Mouse (Mus musculus) lung, embryonic 16.5 days (tissue): Measurements from ENCODE around the gene Sox11. TPM values are rescaled to one million over a fixed set of nuclear protein-coding genes. Genes with fewer than 3 reads are reported as not detected.
A peak's percentile ranks its signal among the peaks of the same experiment; 100 is the strongest.

Experiments used
- ATAC-seq: fragments of 200-750 bp; cut with Nextera tagmentation; 2 replicates; pipeline ENCODE4 v1.8.0; 2017; ENCODE audit warnings: low read depth, mild to moderate bottlenecking, moderate library complexity
- H3K27ac ChIP-seq: fragments of 300-500 bp; sonication (generic); 2 replicates; pipeline ENCODE4 v1.5.1; 2014; ENCODE audit warnings: mild to moderate bottlenecking, control low read depth, low read length
- H3K27me3 ChIP-seq: fragments of 300-500 bp; sonication (generic); 2 replicates; pipeline ENCODE4 v1.6.1; 2014; ENCODE audit warnings: low read depth, low read length, mixed read lengths; ENCODE audit not compliant: control insufficient read depth, insufficient read depth
- H3K36me3 ChIP-seq: fragments of 300-500 bp; sonication (generic); 2 replicates; pipeline ENCODE4 v1.6.1; 2014; ENCODE audit warnings: low read length; ENCODE audit not compliant: control insufficient read depth, insufficient read depth
- H3K4me1 ChIP-seq: fragments of 300-500 bp; sonication (generic); replicated peaks from 2 replicates; pipeline ENCODE4 v1.6.1; 2014; ENCODE audit warnings: low read length, mixed read lengths; ENCODE audit not compliant: control insufficient read depth, insufficient read depth
- H3K4me2 ChIP-seq: fragments of 300-500 bp; sonication (generic); 2 replicates; pipeline ENCODE4 v1.6.1; 2014; ENCODE audit warnings: low read depth, low read length, control low read depth
- H3K4me3 ChIP-seq: fragments of 300-500 bp; sonication (generic); 2 replicates; pipeline ENCODE4 v1.5.1; 2014; ENCODE audit warnings: mild to moderate bottlenecking, low read length, control low read depth
- H3K9ac ChIP-seq: fragments of 300-500 bp; sonication (generic); 2 replicates; pipeline ENCODE4 v1.6.1; 2014; ENCODE audit warnings: low read length, control low read depth
- H3K9me3 ChIP-seq: fragments of 300-500 bp; sonication (generic); 2 replicates; pipeline ENCODE4 v1.6.1; 2016; ENCODE audit warnings: low read length; ENCODE audit not compliant: control insufficient read depth
- whole genome bisulfite sequencing: fragments of 180-500 bp; shearing (Covaris S2); extraction: QIAGEN DNeasy Blood & Tissue Kit; methylation state at CpG from one replicate; pipeline ENCODE4 v1.1.7; 2014; 5-methylcytosine and 5-hydroxymethylcytosine counted together
- polyA plus RNA-seq: library from polyadenylated mRNA; unstranded; fragments of >200 nt; fragmentation: Nextera tagmentation; extraction: Ambion mirVana; gene quantifications from 2 replicates; pipeline ENCODE4 v1.2.1, GENCODE M21; 2015

Sox11 gene
- polyA plus RNA-seq, 1 experiment from 2014 or later, result 29.0 TPM

GRCm38 (mm10) chr12:27311854-27312466 is 30.4 kb downstream of the Sox11 start:
- no peak overlapping the region for H3K4me3 ChIP-seq
- H3K9ac ChIP-seq, result 0 out of 2 replicates have a peak overlapping the region, but pooled peaks have one; percentile 30
- H3K27me3 ChIP-seq, result no peaks in the 10 kb centered on the region
- 0 out of 2 replicates have a peak overlapping the region, but pooled peaks have one; percentile 21 for H3K27ac ChIP-seq
- H3K4me1 ChIP-seq, result peaks cover 17% of the 10 kb centered on the region
- peak overlapping the region; percentile 28; the same call in 1 of the 2 replicates for H3K4me2 ChIP-seq
- ATAC-seq, result peak; percentile 58
- WGBS, result 7% methylated on average over 9 of the region's 9 CpGs
- no peaks in the 10 kb centered on the region for H3K36me3 ChIP-seq
- no peaks in the 10 kb centered on the region for H3K9me3 ChIP-seq

GRCm38 (mm10) chr12:27311316-27311832 is 31.0 kb downstream of the Sox11 start:
- Histone ChIP-seq H3K4me1 (peaks cover 17% of the 10 kb centered on the region), H3K27me3 (no peaks in the 10 kb centered on the region), H3K4me2 (peak overlapping the region; percentile 4; the same call in 1 of the 2 replicates), H3K4me3 (no peak overlapping the region), H3K27ac (peak overlapping the region; percentile 44; the same call in 1 of the 2 replicates), H3K36me3 (no peaks in the 10 kb centered on the region), H3K9ac (no peak overlapping the region), H3K9me3 (no peaks in the 10 kb centered on the region)
- WGBS, result 20% methylated on average over 5 of the region's 5 CpGs
- peak; percentile 63; the same call in 1 of the 2 replicates for ATAC-seq

- H3K27me3 ChIP-seq, result no peaks in the 10 kb centered on the region
- WGBS, result 48% methylated on average over 13 of the region's 13 CpGs
- ATAC-seq, result peak; percentile 48
- H3K27ac ChIP-seq, result no peak overlapping the region; the same call in 1 of the 2 replicates
- H3K4me1 ChIP-seq, result peaks cover 17% of the 10 kb centered on the region
- no peak overlapping the region for H3K4me3 ChIP-seq
- H3K9ac ChIP-seq, result no peak overlapping the region
- peak overlapping the region; percentile 4; the same call in 1 of the 2 replicates for H3K4me2 ChIP-seq
- no peaks in the 10 kb centered on the region for H3K9me3 ChIP-seq
- no peaks in the 10 kb centered on the region for H3K36me3 ChIP-seq
Observed at GRCm38 (mm10) chr12:27310703-27311102, 31.7 kb downstream of the Sox11 start.

- no peaks in the 10 kb centered on the region for H3K9me3 ChIP-seq
- no peak overlapping the region for H3K27ac ChIP-seq
- WGBS, result 54% methylated on average over 6 of the region's 6 CpGs
- no peak overlapping the region for H3K9ac ChIP-seq
- H3K4me1 ChIP-seq, result peaks cover 17% of the 10 kb centered on the region
- no peak; the same call in 1 of the 2 replicates for ATAC-seq
- H3K4me2 ChIP-seq, result no peak overlapping the region
- no peaks in the 10 kb centered on the region for H3K36me3 ChIP-seq
- no peaks in the 10 kb centered on the region for H3K27me3 ChIP-seq
- H3K4me3 ChIP-seq, result no peak overlapping the region
Observed at GRCm38 (mm10) chr12:27309969-27310368, 32.4 kb downstream of the Sox11 start.

- H3K4me3 ChIP-seq, result no peak overlapping the region
- H3K4me1 ChIP-seq, result peaks cover 3% of the 10 kb centered on the region
- 18% methylated on average over 2 of the region's 2 CpGs for WGBS
- no peak for ATAC-seq
- no peaks in the 10 kb centered on the region for H3K27me3 ChIP-seq
- no peak overlapping the region for H3K4me2 ChIP-seq
- H3K27ac ChIP-seq, result no peak overlapping the region
- H3K9ac ChIP-seq, result no peak overlapping the region
- no peaks in the 10 kb centered on the region for H3K9me3 ChIP-seq
- H3K36me3 ChIP-seq, result no peaks in the 10 kb centered on the region
Observed at GRCm38 (mm10) chr12:27304713-27305437, 37.5 kb downstream of the Sox11 start.

- no peaks in the 10 kb centered on the region for H3K9me3 ChIP-seq
- no peak overlapping the region for H3K9ac ChIP-seq
- ATAC-seq, result no peak
- H3K4me2 ChIP-seq, result no peak overlapping the region
- H3K27me3 ChIP-seq, result no peaks in the 10 kb centered on the region
- no peak overlapping the region for H3K27ac ChIP-seq
- peaks cover 3% of the 10 kb centered on the region for H3K4me1 ChIP-seq
- no peak overlapping the region for H3K4me3 ChIP-seq
- 22% methylated on average over 6 of the region's 6 CpGs for WGBS
- no peaks in the 10 kb centered on the region for H3K36me3 ChIP-seq
Observed at GRCm38 (mm10) chr12:27303190-27303589, 39.2 kb downstream of the Sox11 start.

GRCm38 (mm10) chr12:27298721-27299120 is 43.7 kb downstream of the Sox11 start:
- H3K27me3 ChIP-seq, result no peaks in the 10 kb centered on the region
- no peak overlapping the region for H3K4me2 ChIP-seq
- no peaks in the 10 kb centered on the region for H3K9me3 ChIP-seq
- WGBS, result 77% methylated on average over 3 of the region's 3 CpGs
- peaks cover 11% of the 10 kb centered on the region for H3K4me1 ChIP-seq
- no peak overlapping the region for H3K4me3 ChIP-seq
- no peak for ATAC-seq
- H3K27ac ChIP-seq, result no peak overlapping the region
- H3K9ac ChIP-seq, result no peak overlapping the region
- no peaks in the 10 kb centered on the region for H3K36me3 ChIP-seq

- H3K27ac ChIP-seq, result no peak overlapping the region
- no peak overlapping the region for H3K9ac ChIP-seq
- H3K4me1 ChIP-seq, result peaks cover 8% of the 10 kb centered on the region
- no peaks in the 10 kb centered on the region for H3K27me3 ChIP-seq
- no peaks in the 10 kb centered on the region for H3K9me3 ChIP-seq
- peak; percentile 41; the same call in 1 of the 2 replicates for ATAC-seq
- 6% methylated on average over 1 of the region's 1 CpGs for WGBS
- no peak overlapping the region for H3K4me3 ChIP-seq
- no peaks in the 10 kb centered on the region for H3K36me3 ChIP-seq
- no peak overlapping the region for H3K4me2 ChIP-seq
Observed at GRCm38 (mm10) chr12:27294191-27294590, 48.2 kb downstream of the Sox11 start.

- Histone ChIP-seq H3K27ac (no peak overlapping the region), H3K36me3 (no peaks in the 10 kb centered on the region), H3K9me3 (no peaks in the 10 kb centered on the region), H3K9ac (no peak overlapping the region), H3K4me2 (no peak overlapping the region), H3K27me3 (no peaks in the 10 kb centered on the region), H3K4me3 (no peak overlapping the region), H3K4me1 (peaks cover 8% of the 10 kb centered on the region)
- ATAC-seq, result no peak
- 53% methylated on average over 10 of the region's 10 CpGs for WGBS
Observed at GRCm38 (mm10) chr12:27293736-27294135, 48.6 kb downstream of the Sox11 start.
